Mouse (Mus musculus) heart, postnatal 0 days (tissue): ENCODE results near the gene Chrd.

Experiments used
- CTCF ChIP-seq: IDR thresholded peaks from 2 replicates; pipeline ENCODE4 v1.5.1; 2016; ENCODE audit warnings: antibody characterized with exemption, control low read depth, low read depth
- EP300 ChIP-seq: IDR thresholded peaks from 2 replicates; pipeline ENCODE4 v1.6.1; 2016; ENCODE audit warnings: antibody characterized with exemption, low read depth

- no peak for TF ChIP-seq CTCF
- no peak for TF ChIP-seq EP300
These were observed 31.6 kb upstream of the Chrd start for GRCm38 (mm10) chr16:20701316-20701715.
